Mouse (Mus musculus): ENCODE measurements around the gene Abca17. TPM values are rescaled to one million over a fixed set of nuclear protein-coding genes. Genes with fewer than 3 reads are reported as not detected.

Gene Abca17
- not detected for polyA plus RNA-seq (2014; fragmentation: Illumina TruSeq; extraction: RNeasy Lipid Tissue Mini Kit (QIAGEN cat#74804); ENCODE audit: low read depth, low replicate concordance)

GRCm38 (mm10) chr17:24350926-24351759 lies at the start of gene Abca17:
Gene Abca17, minus strand, starts transcription at chr17:24351068.

GRCm38 (mm10) chr17:24351760-24352357 lies 991 bp upstream of the Abca17 start, which contains the start of gene Abca3:
Gene Abca3, plus strand, starts transcription at chr17:24351950.

GRCm38 (mm10) chr17:24251320-24252069 lies 99.4 kb downstream of the Abca17 start, which contains the start of gene Ccnf:
Gene Ccnf, minus strand, starts transcription at chr17:24251484.

GRCm38 (mm10) chr17:24220435-24221411 lies 130.1 kb downstream of the Abca17 start, which contains the start of gene Tedc2:
Gene Tedc2, minus strand, starts transcription at chr17:24220851.

Other genes with a start within 250 kb of the Abca17 start
- 17.7 TPM for gene Pdpk1, start 200.1 kb downstream of the Abca17 start, polyA plus RNA-seq (2014; fragmentation: Illumina TruSeq; extraction: RNeasy Lipid Tissue Mini Kit (QIAGEN cat#74804); ENCODE audit: low read depth, low replicate concordance)
- not detected for gene Amdhd2, start 187.3 kb downstream of the Abca17 start, polyA plus RNA-seq (2014; fragmentation: Illumina TruSeq; extraction: RNeasy Lipid Tissue Mini Kit (QIAGEN cat#74804); ENCODE audit: low read depth, low replicate concordance)
- 36.0 TPM for gene Atp6v0c, start 181.4 kb downstream of the Abca17 start, polyA plus RNA-seq (2014; fragmentation: Illumina TruSeq; extraction: RNeasy Lipid Tissue Mini Kit (QIAGEN cat#74804); ENCODE audit: low read depth, low replicate concordance)
- 7.0 TPM for gene Tbc1d24, start 145.5 kb downstream of the Abca17 start, polyA plus RNA-seq (2014; fragmentation: Illumina TruSeq; extraction: RNeasy Lipid Tissue Mini Kit (QIAGEN cat#74804); ENCODE audit: low read depth, low replicate concordance)
- 0.32 TPM for gene Ntn3, start 141.5 kb downstream of the Abca17 start, polyA plus RNA-seq (2014; fragmentation: Illumina TruSeq; extraction: RNeasy Lipid Tissue Mini Kit (QIAGEN cat#74804); ENCODE audit: low read depth, low replicate concordance)
- gene Tedc2, start 130.2 kb downstream of the Abca17 start, polyA plus RNA-seq (2014; fragmentation: Illumina TruSeq; extraction: RNeasy Lipid Tissue Mini Kit (QIAGEN cat#74804); ENCODE audit: low read depth, low replicate concordance), result 19.8 TPM
- gene Ccnf, start 99.6 kb downstream of the Abca17 start, polyA plus RNA-seq (2014; fragmentation: Illumina TruSeq; extraction: RNeasy Lipid Tissue Mini Kit (QIAGEN cat#74804); ENCODE audit: low read depth, low replicate concordance), result 0.50 TPM
- gene Abca3, start 882 bp upstream of the Abca17 start, polyA plus RNA-seq (2014; fragmentation: Illumina TruSeq; extraction: RNeasy Lipid Tissue Mini Kit (QIAGEN cat#74804); ENCODE audit: low read depth, low replicate concordance), result 8.9 TPM
- 19.3 TPM for gene Rnps1, start 63.5 kb upstream of the Abca17 start, polyA plus RNA-seq (2014; fragmentation: Illumina TruSeq; extraction: RNeasy Lipid Tissue Mini Kit (QIAGEN cat#74804); ENCODE audit: low read depth, low replicate concordance)
- 61.8 TPM for gene Eci1, start 75.6 kb upstream of the Abca17 start, polyA plus RNA-seq (2014; fragmentation: Illumina TruSeq; extraction: RNeasy Lipid Tissue Mini Kit (QIAGEN cat#74804); ENCODE audit: low read depth, low replicate concordance)
- not detected for gene Dnase1l2, start 92.0 kb upstream of the Abca17 start, polyA plus RNA-seq (2014; fragmentation: Illumina TruSeq; extraction: RNeasy Lipid Tissue Mini Kit (QIAGEN cat#74804); ENCODE audit: low read depth, low replicate concordance)
- 0.37 TPM for gene E4f1, start 119.2 kb upstream of the Abca17 start, polyA plus RNA-seq (2014; fragmentation: Illumina TruSeq; extraction: RNeasy Lipid Tissue Mini Kit (QIAGEN cat#74804); ENCODE audit: low read depth, low replicate concordance)
- gene Pgp, start 119.3 kb upstream of the Abca17 start, polyA plus RNA-seq (2014; fragmentation: Illumina TruSeq; extraction: RNeasy Lipid Tissue Mini Kit (QIAGEN cat#74804); ENCODE audit: low read depth, low replicate concordance), result 6.5 TPM
- gene Bricd5, start 122.8 kb upstream of the Abca17 start, polyA plus RNA-seq (2014; fragmentation: Illumina TruSeq; extraction: RNeasy Lipid Tissue Mini Kit (QIAGEN cat#74804); ENCODE audit: low read depth, low replicate concordance), result not detected
- 1.8 TPM for gene Mlst8, start 128.0 kb upstream of the Abca17 start, polyA plus RNA-seq (2014; fragmentation: Illumina TruSeq; extraction: RNeasy Lipid Tissue Mini Kit (QIAGEN cat#74804); ENCODE audit: low read depth, low replicate concordance)
- gene Caskin1, start 137.5 kb upstream of the Abca17 start, polyA plus RNA-seq (2014; fragmentation: Illumina TruSeq; extraction: RNeasy Lipid Tissue Mini Kit (QIAGEN cat#74804); ENCODE audit: low read depth, low replicate concordance), result not detected
- gene Traf7, start 176.9 kb upstream of the Abca17 start, polyA plus RNA-seq (2014; fragmentation: Illumina TruSeq; extraction: RNeasy Lipid Tissue Mini Kit (QIAGEN cat#74804); ENCODE audit: low read depth, low replicate concordance), result 3.5 TPM
- not detected for gene Rab26, start 183.1 kb upstream of the Abca17 start, polyA plus RNA-seq (2014; fragmentation: Illumina TruSeq; extraction: RNeasy Lipid Tissue Mini Kit (QIAGEN cat#74804); ENCODE audit: low read depth, low replicate concordance)
- 1.3 TPM for gene Pkd1, start 198.8 kb upstream of the Abca17 start, polyA plus RNA-seq (2014; fragmentation: Illumina TruSeq; extraction: RNeasy Lipid Tissue Mini Kit (QIAGEN cat#74804); ENCODE audit: low read depth, low replicate concordance)

Measured in liver, adult 10 weeks (tissue).